ENCODE assay signal across 17 mouse cellular contexts in the genomic region with DNA sequence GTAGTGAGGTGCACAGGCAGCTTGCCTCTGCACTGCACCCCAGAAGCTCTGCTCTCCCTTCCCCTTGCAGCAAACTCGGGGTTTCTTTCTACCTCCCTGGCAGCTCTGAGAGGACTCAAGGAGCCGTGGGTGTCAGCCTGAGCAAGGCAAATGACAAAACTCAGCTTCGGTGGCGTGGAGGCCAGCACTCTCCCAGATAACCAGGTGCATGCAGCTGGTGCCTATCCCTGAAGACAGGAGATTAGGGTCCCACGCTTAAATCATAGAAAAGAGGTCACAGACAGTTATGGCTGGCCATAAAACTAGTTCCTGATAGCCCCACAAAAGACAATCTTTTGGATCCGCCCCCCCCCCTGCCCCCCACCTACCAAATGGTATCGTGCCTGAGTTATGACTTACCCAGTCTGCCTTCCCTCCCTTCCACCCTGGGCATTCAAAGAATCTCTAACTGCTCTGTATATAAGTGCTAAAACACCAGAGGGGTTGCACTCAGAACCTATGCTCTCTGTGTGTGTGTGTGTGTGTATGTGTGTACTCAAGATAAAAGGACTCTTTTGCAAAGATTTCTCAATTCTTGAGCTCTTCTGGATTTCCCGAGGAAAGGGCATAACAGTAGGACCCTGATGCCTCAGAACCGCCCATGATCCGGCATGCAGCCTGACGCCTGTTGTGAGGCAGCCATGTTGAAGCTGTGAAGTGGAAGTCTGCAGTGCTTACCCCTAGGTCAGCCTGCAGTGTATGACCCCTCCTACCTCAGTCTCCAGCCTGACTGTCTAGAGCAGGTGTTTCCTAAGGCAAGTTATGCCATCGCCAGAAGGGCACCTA. TPM values are rescaled to one million over a fixed set of nuclear protein-coding genes. Genes with fewer than 3 reads are reported as not detected.
DNase-seq lines count a peak whose midpoint lies in the region; ATAC-seq lines count a peak whose summit lies in the region.
"Had no signal": no experiment of that assay in that cellular context is flagged by ENCODE, and none has a peak within 500 bp of the region (broad histone marks: within the 10 kb centered on the region; RNA-seq: fewer than 3 reads in every experiment).

No protein-coding gene starts in this region.

- no peaks in the 10 kb centered on the region for H3K9me3 ChIP-seq in megakaryocyte, embryonic 14.5 days
- peaks cover 6% of the 10 kb centered on the region; the same call in 1 of the 2 replicates for H3K9me3 ChIP-seq in liver, embryonic 12.5 days (replicated peaks)
- H3K9me3 ChIP-seq: forebrain, embryonic 13.5 days; lung, embryonic 15.5 days; neural tube, embryonic 12.5 days had no signal

- peak; percentile 60 for DNase-seq in heart, postnatal 4 days
- DNase-seq in heart, postnatal 36 days = no peak
- DNase-seq in lung, postnatal 4 days = peak; percentile 66 to 85
- DNase-seq in embryo, embryonic 10.5 days (ENCODE audit: low spot score) = no peak
- no peak for DNase-seq in frontal cortex, postnatal 14 days (ENCODE audit: low spot score in 2 of 2)
- DNase-seq: adrenal gland, adult 8-10 months; cerebellum, adult 18-20 months; gastrocnemius, adult 2 months; kidney, adult 11 months had no signal

- H3K4me3 ChIP-seq in megakaryocyte, embryonic 14.5 days (replicated peaks) = peak overlapping the region; percentile 50
- H3K4me3 ChIP-seq in liver, embryonic 12.5 days = no peak overlapping the region
- H3K4me3 ChIP-seq: forebrain, embryonic 13.5 days; gastrocnemius, adult 2 months; lung, embryonic 15.5 days; neural tube, embryonic 12.5 days had no signal

- H3K9ac ChIP-seq in liver, embryonic 12.5 days = no peak overlapping the region
- H3K9ac ChIP-seq: forebrain, embryonic 13.5 days; hindbrain, embryonic 14.5 days; lung, embryonic 15.5 days; neural tube, embryonic 12.5 days had no signal

- peaks cover 40% of the 10 kb centered on the region for H3K36me3 ChIP-seq in megakaryocyte, embryonic 14.5 days (replicated peaks; ENCODE audit: low read length)
- peaks cover 30% of the 10 kb centered on the region for H3K36me3 ChIP-seq in liver, embryonic 12.5 days

- 0 out of 2 replicates have a peak overlapping the region, but pooled peaks have one; percentile 12 for H3K4me2 ChIP-seq in liver, embryonic 12.5 days
- H3K4me2 ChIP-seq: forebrain, embryonic 13.5 days; heart, embryonic 11.5 days; hindbrain, embryonic 14.5 days; lung, embryonic 15.5 days; neural tube, embryonic 12.5 days had no signal

- WGBS in liver, embryonic 12.5 days (ENCODE audit: insufficient replicate concordance) = 32% methylated on average over 12 of the region's 12 CpGs

- no peaks in the 10 kb centered on the region for H3K27me3 ChIP-seq in megakaryocyte, embryonic 14.5 days (replicated peaks)
- no peaks in the 10 kb centered on the region for H3K27me3 ChIP-seq in liver, embryonic 12.5 days (replicated peaks)
- H3K27me3 ChIP-seq: forebrain, embryonic 13.5 days; lung, embryonic 15.5 days; neural tube, embryonic 12.5 days had no signal

- no peak for ATAC-seq in megakaryocyte, adult 5-6 weeks (ENCODE audit: poor library complexity, severe bottlenecking)
- no peak for ATAC-seq in liver, embryonic 12.5 days
- ATAC-seq: forebrain, embryonic 13.5 days had no signal

- peaks cover 71% of the 10 kb centered on the region for H3K4me1 ChIP-seq in megakaryocyte, embryonic 14.5 days
- peaks cover 43% of the 10 kb centered on the region for H3K4me1 ChIP-seq in liver, embryonic 12.5 days
- H3K4me1 ChIP-seq: forebrain, embryonic 13.5 days; lung, embryonic 15.5 days; neural tube, embryonic 12.5 days had no signal

- peak overlapping the region; percentile 62 for H3K27ac ChIP-seq in liver, embryonic 12.5 days
- H3K27ac ChIP-seq: forebrain, embryonic 13.5 days; gastrocnemius, adult 2 months; hindbrain, embryonic 14.5 days; lung, embryonic 15.5 days; neural tube, embryonic 12.5 days had no signal

- intact Hi-C loops in heart, postnatal 36 days (cut with DNase I) = no loop called here

RNA-seq across cellular contexts. Expression of a gene that starts 8.9 kb away (rescaled TPM):
- 1 to 10 TPM; 6.5 to 7.4 TPM for total RNA-seq in heart, postnatal 4 days (2021)
- 1 to 10 TPM; 4.4 to 4.7 TPM for total RNA-seq in heart, postnatal 36 days (2021)
- polyA plus RNA-seq in megakaryocyte, embryonic 14.5 days (2012; ENCODE audit: insufficient read depth, low replicate concordance) = 37.3 and 77.1 TPM in 2 replicates
- total RNA-seq in megakaryocyte, adult 5-6 weeks (2015) = 14.0 and 19.8 TPM in 2 replicates
- 11.2 and 15.2 TPM in 2 replicates for total RNA-seq in megakaryocyte, adult 5-6 weeks (2017)
- 17.0 and 18.8 TPM in 2 replicates for polyA plus RNA-seq in liver, embryonic 12.5 days (2016; fragmentation: Nextera tagmentation; extraction: Ambion mirVana)

RNA-seq across cellular contexts. Expression of a gene that starts 8.9 kb away (rescaled TPM):
- total RNA-seq in heart, postnatal 4 days (2021) = 1 to 10 TPM; 7.9 to 9.5 TPM
- total RNA-seq in heart, postnatal 36 days (2021) = 1 to 10 TPM; 5.7 to 6.6 TPM
- polyA plus RNA-seq in megakaryocyte, embryonic 14.5 days (2012; ENCODE audit: insufficient read depth, low replicate concordance) = 47.2 and 54.5 TPM in 2 replicates
- total RNA-seq in megakaryocyte, adult 5-6 weeks (2015) = 12.3 and 16.0 TPM in 2 replicates
- total RNA-seq in megakaryocyte, adult 5-6 weeks (2017) = 40.9 and 58.5 TPM in 2 replicates
- 53.4 and 54.5 TPM in 2 replicates for polyA plus RNA-seq in liver, embryonic 12.5 days (2016; fragmentation: Nextera tagmentation; extraction: Ambion mirVana)

RNA-seq across cellular contexts. Expression of a gene that starts 25.7 kb away (rescaled TPM):
- total RNA-seq in heart, postnatal 4 days (2021) = 1 to 10 TPM; 2.0 to 3.3 TPM
- 1 to 10 TPM; 1.2 to 1.3 TPM for total RNA-seq in heart, postnatal 36 days (2021)
- 23.2 and 25.7 TPM in 2 replicates for polyA plus RNA-seq in megakaryocyte, embryonic 14.5 days (2012; ENCODE audit: insufficient read depth, low replicate concordance)
- total RNA-seq in megakaryocyte, adult 5-6 weeks (2015) = 26.1 and 26.5 TPM in 2 replicates
- 42.8 and 48.1 TPM in 2 replicates for total RNA-seq in megakaryocyte, adult 5-6 weeks (2017)
- 4.4 and 6.7 TPM in 2 replicates for polyA plus RNA-seq in liver, embryonic 12.5 days (2016; fragmentation: Nextera tagmentation; extraction: Ambion mirVana)

RNA-seq across cellular contexts. Expression of a gene that starts 28.4 kb away (rescaled TPM):
- 10 to 100 TPM; 63.4 to 67.3 TPM for total RNA-seq in heart, postnatal 4 days (2021)
- 10 to 100 TPM; 74.0 to 76.8 TPM for total RNA-seq in heart, postnatal 36 days (2021)
- polyA plus RNA-seq in megakaryocyte, embryonic 14.5 days (2012; ENCODE audit: insufficient read depth, low replicate concordance) = 14.7 and 91.2 TPM in 2 replicates
- total RNA-seq in megakaryocyte, adult 5-6 weeks (2015) = 94.7 and 103 TPM in 2 replicates
- 105 and 117 TPM in 2 replicates for total RNA-seq in megakaryocyte, adult 5-6 weeks (2017)
- 186 and 191 TPM in 2 replicates for polyA plus RNA-seq in liver, embryonic 12.5 days (2016; fragmentation: Nextera tagmentation; extraction: Ambion mirVana)

RNA-seq across cellular contexts. Expression of a gene that starts 53.9 kb away (rescaled TPM):
- 10 to 100 TPM; 27.9 to 32.6 TPM for total RNA-seq in heart, postnatal 4 days (2021)
- total RNA-seq in heart, postnatal 36 days (2021) = 10 to 100 TPM; 15.2 to 20.5 TPM
- 19.4 and 67.8 TPM in 2 replicates for polyA plus RNA-seq in megakaryocyte, embryonic 14.5 days (2012; ENCODE audit: insufficient read depth, low replicate concordance)
- 8.7 and 15.7 TPM in 2 replicates for total RNA-seq in megakaryocyte, adult 5-6 weeks (2015)
- total RNA-seq in megakaryocyte, adult 5-6 weeks (2017) = 46.0 and 50.7 TPM in 2 replicates
- 36.3 and 41.3 TPM in 2 replicates for polyA plus RNA-seq in liver, embryonic 12.5 days (2016; fragmentation: Nextera tagmentation; extraction: Ambion mirVana)

Comparison
In these comparisons a context has a peak if more than half of its experiments do, and no peak if none do; other contexts are left out.
1. DNase-seq: peak in heart, postnatal 4 days (single experiment) and lung, postnatal 4 days (2 of 2); none in heart, postnatal 36 days (0 of 2), embryo, embryonic 10.5 days (single experiment) and frontal cortex, postnatal 14 days (0 of 2).
2. RNA of a gene that starts 25.7 kb away (total RNA-seq): 26.1 to 48.1 TPM in megakaryocyte, adult 5-6 weeks; 2.0 to 3.3 TPM in heart, postnatal 4 days and 1.2 to 1.3 TPM in heart, postnatal 36 days; every median in the first group is over 4 times any median in the second.